Mouse (Mus musculus): ENCODE measurements around the gene Clk1. TPM values are rescaled to one million over a fixed set of nuclear protein-coding genes. Genes with fewer than 3 reads are reported as not detected.

Clk1 gene
- total RNA-seq, 1 experiment = 137 TPM

DNA sequence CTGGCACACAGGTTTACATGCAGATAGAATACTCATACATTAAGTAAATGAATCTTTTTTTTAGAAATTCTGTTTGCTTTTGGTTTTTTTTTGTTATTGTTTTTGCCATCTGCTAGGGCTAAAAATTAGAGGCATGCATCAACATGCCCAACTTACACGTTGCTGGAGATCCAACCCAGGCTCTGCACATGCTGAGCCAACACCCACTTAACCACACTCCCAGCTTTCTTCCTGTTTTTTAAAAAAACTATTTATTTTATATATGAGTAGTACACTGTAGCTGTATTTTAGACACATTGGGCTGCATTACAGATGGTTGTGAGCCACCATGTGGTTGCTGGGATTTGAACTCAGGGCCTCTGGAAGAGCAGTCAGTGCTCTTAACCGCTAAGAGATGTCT lies 7.8 kb downstream of the Clk1 start:
- Histone ChIP-seq H3K9ac (ENCODE audit: insufficient read depth, low read depth, low read length, poor library complexity, severe bottlenecking) (no peak overlapping the region), H3K27ac (ENCODE audit: insufficient read depth, low read depth, low read length, poor library complexity, severe bottlenecking) (no peak overlapping the region), H3K4me3 (ENCODE audit: insufficient read depth in 1 of 2, low read depth in 1 of 2, low read length in 2 of 2, poor library complexity in 1 of 2, severe bottlenecking in 1 of 2) (no peak overlapping the region), H3K36me3 (ENCODE audit: control insufficient read depth, insufficient read depth, low read length, poor library complexity, severe bottlenecking) (peaks cover 40% of the 10 kb centered on the region), H3K4me1 (ENCODE audit: control insufficient read depth in 2 of 2, insufficient read depth in 2 of 2, low read length in 2 of 2, poor library complexity in 1 of 2) (no peaks in the 10 kb centered on the region), H3K9me3 (ENCODE audit: control insufficient read depth, insufficient read depth, low read depth, low read length) (no peaks in the 10 kb centered on the region)
- in situ Hi-C loops (cut with MboI; ENCODE audit: low sequenced_read_pairs in 2 of 2, unreplicated experiment in 2 of 2) = loop anchor here in 1 of 2 experiments (25.0 kb wide), 1 partner anchor 1296 kb away; no protein-coding TSS in a partner anchor
- DNase-seq (ENCODE audit: low read depth, low spot score) = no peak
- TF ChIP-seq ZNF384 (IDR thresholded peaks at IDR 0.05; ENCODE audit: low read depth, low read length) (no peak), ZC3H11A (IDR thresholded peaks at IDR 0.05; ENCODE audit: borderline replicate concordance, low read depth, low read length) (no peak), CHD2 (IDR thresholded peaks at IDR 0.05; ENCODE audit: low read depth, low read length) (no peak), HCFC1 (IDR thresholded peaks at IDR 0.05; ENCODE audit: borderline replicate concordance, insufficient read depth, low read length) (no peak), MAFK (IDR thresholded peaks at IDR 0.05; ENCODE audit: insufficient read depth, low read depth, low read length) (no peak)

GRCm38 (mm10) chr1:58415442-58415841 lies 8.4 kb downstream of the Clk1 start:
- Histone ChIP-seq H3K36me3 (ENCODE audit: control insufficient read depth, insufficient read depth, low read length, poor library complexity, severe bottlenecking) (peaks cover 42% of the 10 kb centered on the region), H3K4me3 (ENCODE audit: insufficient read depth in 1 of 2, low read depth in 1 of 2, low read length in 2 of 2, poor library complexity in 1 of 2, severe bottlenecking in 1 of 2) (no peak overlapping the region), H3K9me3 (ENCODE audit: control insufficient read depth, insufficient read depth, low read depth, low read length) (no peaks in the 10 kb centered on the region), H3K4me1 (ENCODE audit: control insufficient read depth in 2 of 2, insufficient read depth in 2 of 2, low read length in 2 of 2, poor library complexity in 1 of 2) (no peaks in the 10 kb centered on the region), H3K27ac (ENCODE audit: insufficient read depth, low read depth, low read length, poor library complexity, severe bottlenecking) (no peak overlapping the region), H3K9ac (ENCODE audit: insufficient read depth, low read depth, low read length, poor library complexity, severe bottlenecking) (no peak overlapping the region)
- TF ChIP-seq MAFK (IDR thresholded peaks at IDR 0.05; ENCODE audit: insufficient read depth, low read depth, low read length) = no peak
- peak; percentile 66; the same call in 1 of the 2 replicates for TF ChIP-seq ZNF384 (IDR thresholded peaks at IDR 0.05; ENCODE audit: low read depth, low read length)
- no peak for DNase-seq (ENCODE audit: low read depth, low spot score)
- in situ Hi-C loops (cut with MboI; ENCODE audit: low sequenced_read_pairs in 2 of 2, unreplicated experiment in 2 of 2) = loop anchor here in 1 of 2 experiments (25.0 kb wide), 1 partner anchor 1297 kb away; no protein-coding TSS in a partner anchor

GRCm38 (mm10) chr1:58410776-58411175 lies 13.1 kb downstream of the Clk1 start:
- Histone ChIP-seq H3K36me3 (ENCODE audit: control insufficient read depth, insufficient read depth, low read length, poor library complexity, severe bottlenecking) (peaks cover 23% of the 10 kb centered on the region), H3K4me1 (ENCODE audit: control insufficient read depth in 2 of 2, insufficient read depth in 2 of 2, low read length in 2 of 2, poor library complexity in 1 of 2) (no peaks in the 10 kb centered on the region), H3K9me3 (ENCODE audit: control insufficient read depth, insufficient read depth, low read depth, low read length) (no peaks in the 10 kb centered on the region), H3K9ac (ENCODE audit: insufficient read depth, low read depth, low read length, poor library complexity, severe bottlenecking) (no peak overlapping the region), H3K4me3 (ENCODE audit: insufficient read depth in 1 of 2, low read depth in 1 of 2, low read length in 2 of 2, poor library complexity in 1 of 2, severe bottlenecking in 1 of 2) (no peak overlapping the region), H3K27ac (ENCODE audit: insufficient read depth, low read depth, low read length, poor library complexity, severe bottlenecking) (no peak overlapping the region)
- TF ChIP-seq HCFC1 (IDR thresholded peaks at IDR 0.05; ENCODE audit: borderline replicate concordance, insufficient read depth, low read length) (no peak), CHD2 (IDR thresholded peaks at IDR 0.05; ENCODE audit: low read depth, low read length) (no peak), ZC3H11A (IDR thresholded peaks at IDR 0.05; ENCODE audit: borderline replicate concordance, low read depth, low read length) (no peak), MAFK (IDR thresholded peaks at IDR 0.05; ENCODE audit: insufficient read depth, low read depth, low read length) (no peak), ZNF384 (IDR thresholded peaks at IDR 0.05; ENCODE audit: low read depth, low read length) (no peak)
- DNase-seq (ENCODE audit: low read depth, low spot score) = no peak
- in situ Hi-C loops (cut with MboI; ENCODE audit: low sequenced_read_pairs in 2 of 2, unreplicated experiment in 2 of 2) = loop anchor here in 1 of 2 experiments (25.0 kb wide), 1 partner anchor 1302 kb away; no protein-coding TSS in a partner anchor

DNA sequence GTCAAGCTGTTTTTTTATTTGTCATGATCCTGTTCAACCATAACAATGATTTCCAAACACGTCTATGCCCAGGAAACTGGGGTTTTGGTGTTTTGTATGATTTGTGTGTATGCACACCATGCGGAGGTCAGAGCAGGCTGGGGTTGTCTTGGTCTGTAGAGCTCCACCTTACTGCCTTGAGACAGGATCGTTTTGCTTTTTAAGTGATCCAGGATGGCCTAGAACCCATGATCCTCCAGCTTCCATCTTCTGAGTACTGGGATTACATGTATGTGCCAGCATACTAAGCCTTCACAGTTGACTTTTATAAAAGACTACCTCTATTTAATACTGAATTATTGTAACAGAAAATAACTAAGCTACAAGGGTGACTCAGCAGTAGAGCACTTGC lies 13.7 kb downstream of the Clk1 start:
- no peak overlapping the region; the same call in 1 of the 2 replicates for H3K27ac ChIP-seq (ENCODE audit: insufficient read depth, low read depth, low read length, poor library complexity, severe bottlenecking)
- no peaks in the 10 kb centered on the region for H3K9me3 ChIP-seq (ENCODE audit: control insufficient read depth, insufficient read depth, low read depth, low read length)
- no peak for DNase-seq (ENCODE audit: low read depth, low spot score)
- peaks cover 23% of the 10 kb centered on the region for H3K36me3 ChIP-seq (ENCODE audit: control insufficient read depth, insufficient read depth, low read length, poor library complexity, severe bottlenecking)
- H3K9ac ChIP-seq (ENCODE audit: insufficient read depth, low read depth, low read length, poor library complexity, severe bottlenecking) = no peak overlapping the region
- no peak overlapping the region for H3K4me3 ChIP-seq (ENCODE audit: insufficient read depth in 1 of 2, low read depth in 1 of 2, low read length in 2 of 2, poor library complexity in 1 of 2, severe bottlenecking in 1 of 2)
- TF ChIP-seq HCFC1 (IDR thresholded peaks at IDR 0.05; ENCODE audit: borderline replicate concordance, insufficient read depth, low read length) (no peak), CHD2 (IDR thresholded peaks at IDR 0.05; ENCODE audit: low read depth, low read length) (no peak), MAFK (IDR thresholded peaks at IDR 0.05; ENCODE audit: insufficient read depth, low read depth, low read length) (no peak), ZC3H11A (IDR thresholded peaks at IDR 0.05; ENCODE audit: borderline replicate concordance, low read depth, low read length) (no peak), ZNF384 (IDR thresholded peaks at IDR 0.05; ENCODE audit: low read depth, low read length) (no peak)
- H3K4me1 ChIP-seq (ENCODE audit: control insufficient read depth in 2 of 2, insufficient read depth in 2 of 2, low read length in 2 of 2, poor library complexity in 1 of 2) = no peaks in the 10 kb centered on the region
- in situ Hi-C loops (cut with MboI; ENCODE audit: low sequenced_read_pairs in 2 of 2, unreplicated experiment in 2 of 2) = loop anchor here in 1 of 2 experiments (25.0 kb wide), 1 partner anchor 1302 kb away; no protein-coding TSS in a partner anchor
